Mouse (Mus musculus): Measurements from ENCODE around the gene Ssrp1. TPM values are rescaled to one million over a fixed set of nuclear protein-coding genes. Genes with fewer than 3 reads are reported as not detected.

The Ssrp1 gene
- polyA plus RNA-seq, 1 experiment from 2014 or later: 165 TPM

- Histone ChIP-seq H3K4me2 (no peak overlapping the region), H3K36me3 (no peaks in the 10 kb centered on the region), H3K4me3 (no peak overlapping the region), H3K9ac (no peak overlapping the region), H3K27ac (replicated peaks) (no peak overlapping the region), H3K9me3 (no peaks in the 10 kb centered on the region), H3K27me3 (no peaks in the 10 kb centered on the region), H3K4me1 (replicated peaks) (no peaks in the 10 kb centered on the region)
- WGBS: 22% methylated on average over 5 of the region's 5 CpGs
- ATAC-seq (ENCODE audit: low read depth): no peak
Measured at GRCm38 (mm10) chr2:85095906-85096305, 58.9 kb downstream of the Ssrp1 start.

Other genes with a start within 250 kb of the Ssrp1 start
- gene Ube2l6, start 238.4 kb upstream of the Ssrp1 start, polyA plus RNA-seq (2015; fragmentation: Nextera tagmentation; extraction: Ambion mirVana): 17.4 and 18.3 TPM in 2 replicates
- gene Smtnl1, start 214.6 kb upstream of the Ssrp1 start, polyA plus RNA-seq (2015; fragmentation: Nextera tagmentation; extraction: Ambion mirVana): 0.17 TPM in 1 of 2 replicates, not detected in the other
- gene Timm10, start 210.2 kb upstream of the Ssrp1 start, polyA plus RNA-seq (2015; fragmentation: Nextera tagmentation; extraction: Ambion mirVana): 52.9 and 56.0 TPM in 2 replicates
- 2.4 and 3.3 TPM in 2 replicates for gene Slc43a1, start 198.4 kb upstream of the Ssrp1 start, polyA plus RNA-seq (2015; fragmentation: Nextera tagmentation; extraction: Ambion mirVana)
- 6.8 and 7.1 TPM in 2 replicates for gene Rtn4rl2, start 150.5 kb upstream of the Ssrp1 start, polyA plus RNA-seq (2015; fragmentation: Nextera tagmentation; extraction: Ambion mirVana)
- 8.6 and 11.2 TPM in 2 replicates for gene Slc43a3, start 100.7 kb upstream of the Ssrp1 start, polyA plus RNA-seq (2015; fragmentation: Nextera tagmentation; extraction: Ambion mirVana)
- 0.71 and 1.4 TPM in 2 replicates for gene Prg2, start 56.8 kb upstream of the Ssrp1 start, polyA plus RNA-seq (2015; fragmentation: Nextera tagmentation; extraction: Ambion mirVana)
- gene Prg3, start 49.0 kb upstream of the Ssrp1 start, polyA plus RNA-seq (2015; fragmentation: Nextera tagmentation; extraction: Ambion mirVana): not detected in 2 replicates
- gene P2rx3, start 228 bp downstream of the Ssrp1 start, polyA plus RNA-seq (2015; fragmentation: Nextera tagmentation; extraction: Ambion mirVana): 65.1 and 76.0 TPM in 2 replicates
- gene Tnks1bp1, start 10.8 kb downstream of the Ssrp1 start, polyA plus RNA-seq (2015; fragmentation: Nextera tagmentation; extraction: Ambion mirVana): 22.6 and 23.4 TPM in 2 replicates
- 41.2 and 43.7 TPM in 2 replicates for gene Aplnr, start 99.0 kb downstream of the Ssrp1 start, polyA plus RNA-seq (2015; fragmentation: Nextera tagmentation; extraction: Ambion mirVana)
- gene Lrrc55, start 160.0 kb downstream of the Ssrp1 start, polyA plus RNA-seq (2015; fragmentation: Nextera tagmentation; extraction: Ambion mirVana): 5.1 and 5.6 TPM in 2 replicates

Data from neural tube, embryonic 13.5 days (tissue).